Mouse (Mus musculus): Measurements from ENCODE around the gene Fyb. TPM values are rescaled to one million over a fixed set of nuclear protein-coding genes. Genes with fewer than 3 reads are reported as not detected.

The Fyb gene
- 97.7 and 102 TPM in 2 replicates for total RNA-seq (2015; ENCODE audit: low replicate concordance)
- total RNA-seq (2017; ENCODE audit: low replicate concordance): 27.0 and 29.8 TPM in 2 replicates

DNA sequence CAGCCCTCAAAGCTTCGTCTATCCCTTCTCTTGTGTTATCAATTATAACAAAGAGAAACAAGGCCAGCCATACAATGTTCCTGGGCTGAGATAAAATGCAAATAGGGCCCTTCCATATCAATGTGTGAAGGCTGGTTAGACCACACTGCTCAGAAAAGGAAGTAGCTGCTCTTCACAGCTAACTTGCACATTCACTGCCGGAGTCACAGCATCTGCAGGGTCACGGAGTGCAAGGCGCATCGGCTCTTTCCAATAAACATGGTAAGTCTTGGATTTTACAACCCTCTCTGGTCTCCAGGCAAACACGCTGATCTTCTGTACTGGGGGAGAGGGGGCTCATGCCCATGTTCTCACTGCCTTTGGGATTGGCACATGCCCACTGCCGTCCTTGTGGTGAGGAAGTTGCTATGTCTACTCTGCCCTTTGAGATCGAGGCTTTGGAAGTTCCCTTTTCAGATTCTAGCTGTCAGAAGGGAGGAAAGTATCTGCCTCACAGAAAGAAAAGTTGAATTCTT is at the start of gene Fyb:
Gene Fyb, plus strand, starts transcription at position 201 of the 515 bp plus-strand sequence.
- ATAC-seq (replicated peaks; ENCODE audit: low FRiP score, poor library complexity, severe bottlenecking): no peak

DNA sequence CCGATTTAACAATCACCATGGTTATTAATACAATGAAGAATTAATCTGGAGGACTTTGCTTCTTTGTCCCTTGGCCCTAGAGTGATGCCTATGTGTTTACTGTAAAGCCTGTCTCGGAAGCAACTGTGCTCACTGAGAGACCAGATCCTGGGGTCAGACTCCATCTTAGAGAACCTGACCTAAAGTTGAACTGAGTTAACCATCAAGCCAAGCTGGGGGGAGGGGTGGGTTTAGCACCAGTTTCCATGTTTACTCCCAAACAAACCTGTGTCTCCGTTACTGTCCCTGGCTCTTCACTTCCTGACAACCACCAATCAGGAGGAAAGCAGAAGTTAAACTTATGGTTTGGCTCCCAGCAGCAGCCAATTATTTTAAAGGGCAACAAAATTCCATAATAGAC is 39.1 kb upstream of the Fyb start:
- ATAC-seq (replicated peaks; ENCODE audit: low FRiP score, poor library complexity, severe bottlenecking): no peak

DNA sequence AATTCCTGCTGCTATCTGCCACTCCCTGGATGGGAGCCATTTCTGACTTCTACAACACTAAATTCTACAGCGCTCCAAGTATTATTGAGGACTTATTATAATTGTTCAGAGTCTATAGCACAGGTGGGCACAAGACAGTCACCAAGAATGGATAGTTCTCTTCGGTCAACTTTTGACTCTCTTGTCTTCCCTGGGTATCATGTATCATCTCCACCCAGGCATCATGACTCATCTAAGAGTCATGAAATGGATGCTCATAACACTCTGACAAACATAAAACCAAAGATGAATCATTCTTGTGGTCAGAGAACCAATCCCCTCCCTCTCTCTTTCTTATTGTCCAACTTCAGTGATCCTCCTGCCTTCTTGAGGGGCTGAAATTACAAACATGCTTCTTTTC is 30.3 kb upstream of the Fyb start:
- no peak for ATAC-seq (replicated peaks; ENCODE audit: low FRiP score, poor library complexity, severe bottlenecking)

DNA sequence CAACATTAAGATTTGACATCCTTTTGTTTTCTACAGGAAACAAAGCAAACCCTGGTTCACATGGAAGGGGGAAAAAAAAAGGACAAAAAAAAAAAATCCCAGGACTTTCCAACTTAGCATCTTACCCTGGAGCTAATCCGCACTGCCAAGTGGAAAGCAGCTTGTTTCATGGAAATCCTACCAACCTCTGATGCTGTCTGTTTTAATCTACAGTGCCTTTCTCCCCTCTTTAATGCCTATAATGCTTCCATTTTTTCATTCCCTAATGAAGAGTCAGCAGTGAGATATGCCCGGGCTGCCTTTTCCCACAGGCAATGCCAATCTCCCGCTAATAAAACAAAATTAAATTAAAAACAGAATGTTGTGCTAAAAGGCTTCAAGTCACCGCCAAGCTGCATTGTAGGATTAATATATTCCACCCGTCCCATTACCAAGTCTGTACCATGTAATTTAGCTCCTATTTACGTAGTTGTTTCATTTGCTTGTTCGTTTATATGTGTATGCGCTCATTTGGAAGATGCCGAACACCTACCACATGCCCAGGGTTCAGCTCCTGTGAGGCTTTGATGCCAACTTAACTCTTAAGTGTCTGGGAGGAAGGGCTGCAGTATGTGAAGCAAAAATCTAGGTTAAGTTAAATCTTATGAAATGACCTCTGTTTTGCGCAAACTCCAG is 24.1 kb upstream of the Fyb start:
- ATAC-seq (replicated peaks; ENCODE audit: low FRiP score, poor library complexity, severe bottlenecking): no peak

DNA sequence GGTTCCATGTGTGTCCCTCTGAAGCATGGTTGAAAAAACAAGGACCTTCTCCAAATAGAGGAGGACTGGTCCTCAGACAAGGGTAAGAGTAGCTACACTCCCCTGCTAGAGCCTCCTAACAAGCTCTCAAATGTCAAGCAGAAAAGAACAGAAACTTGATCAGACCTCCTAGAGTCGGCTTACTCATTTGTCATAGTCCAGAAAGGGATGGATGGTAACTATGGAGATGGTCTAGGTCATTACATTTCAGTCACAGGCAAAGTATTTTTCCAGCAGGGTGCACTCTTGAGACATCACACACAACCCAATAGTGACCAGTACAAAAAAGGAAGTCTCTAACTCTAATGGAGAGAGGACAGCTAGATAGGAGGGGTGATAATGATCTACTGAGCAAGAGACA is 21.9 kb upstream of the Fyb start:
- no peak for ATAC-seq (replicated peaks; ENCODE audit: low FRiP score, poor library complexity, severe bottlenecking)

DNA sequence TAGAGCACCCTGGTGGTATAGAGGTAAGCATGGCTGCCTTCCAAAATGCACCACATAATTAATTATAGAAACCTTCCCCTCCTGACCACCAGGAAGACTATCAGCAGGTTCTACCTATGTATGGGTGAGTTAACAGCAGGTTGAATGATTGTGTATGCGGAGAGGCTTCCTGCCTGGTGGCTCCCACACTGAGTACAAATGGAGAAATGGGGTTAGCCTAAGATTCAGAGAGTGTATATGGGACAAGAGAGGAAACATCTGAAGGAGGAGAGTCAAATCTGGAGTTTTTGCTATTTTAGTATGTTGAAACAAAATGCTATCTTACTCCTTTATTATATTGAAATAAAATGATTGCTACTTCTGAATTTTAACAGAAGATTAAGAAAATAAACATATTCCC is 5.1 kb upstream of the Fyb start:
- no peak for ATAC-seq (replicated peaks; ENCODE audit: low FRiP score, poor library complexity, severe bottlenecking)

DNA sequence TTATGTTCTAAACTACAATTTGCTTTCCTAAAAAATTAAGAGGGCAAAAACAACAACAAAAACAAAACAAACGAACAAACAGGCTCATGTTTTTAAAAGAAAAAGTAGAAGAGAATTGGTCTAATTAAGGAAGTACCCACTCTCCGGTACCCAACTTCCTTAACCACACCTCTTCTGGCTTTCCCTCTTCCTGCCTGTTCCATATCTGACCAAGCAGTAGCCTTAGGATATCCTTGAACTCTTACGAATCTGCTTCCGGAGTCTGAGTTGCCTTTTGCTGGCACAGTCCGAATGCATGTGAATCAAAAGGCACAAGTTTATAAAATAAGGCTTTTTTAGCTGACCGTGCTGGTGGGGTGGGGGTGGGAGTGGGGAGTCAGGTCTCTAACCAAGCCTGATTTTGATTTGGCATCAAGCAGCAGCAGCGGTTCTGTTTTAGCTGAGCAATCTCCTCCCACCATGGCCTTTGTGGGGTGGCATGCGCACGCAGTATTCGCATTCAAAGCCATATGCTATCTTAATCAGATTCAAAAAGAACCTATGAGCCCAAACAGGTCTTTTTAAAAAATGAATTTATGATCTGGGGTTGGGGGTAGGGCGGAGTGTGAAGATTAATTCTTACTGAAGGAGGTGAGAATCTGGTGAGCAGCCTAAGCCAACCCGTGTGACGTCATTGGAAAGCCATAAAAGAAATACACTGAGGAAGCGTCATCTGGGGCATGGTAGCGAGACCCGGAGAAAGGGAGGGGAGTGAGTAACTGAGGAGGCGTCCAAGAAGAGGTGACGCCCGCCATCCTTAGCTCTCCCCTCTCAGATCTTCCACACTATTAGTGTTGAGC is 3.0 kb upstream of the Fyb start:
- ATAC-seq (replicated peaks; ENCODE audit: low FRiP score, poor library complexity, severe bottlenecking): peak; percentile 43; the same call in 1 of the 2 replicates

DNA sequence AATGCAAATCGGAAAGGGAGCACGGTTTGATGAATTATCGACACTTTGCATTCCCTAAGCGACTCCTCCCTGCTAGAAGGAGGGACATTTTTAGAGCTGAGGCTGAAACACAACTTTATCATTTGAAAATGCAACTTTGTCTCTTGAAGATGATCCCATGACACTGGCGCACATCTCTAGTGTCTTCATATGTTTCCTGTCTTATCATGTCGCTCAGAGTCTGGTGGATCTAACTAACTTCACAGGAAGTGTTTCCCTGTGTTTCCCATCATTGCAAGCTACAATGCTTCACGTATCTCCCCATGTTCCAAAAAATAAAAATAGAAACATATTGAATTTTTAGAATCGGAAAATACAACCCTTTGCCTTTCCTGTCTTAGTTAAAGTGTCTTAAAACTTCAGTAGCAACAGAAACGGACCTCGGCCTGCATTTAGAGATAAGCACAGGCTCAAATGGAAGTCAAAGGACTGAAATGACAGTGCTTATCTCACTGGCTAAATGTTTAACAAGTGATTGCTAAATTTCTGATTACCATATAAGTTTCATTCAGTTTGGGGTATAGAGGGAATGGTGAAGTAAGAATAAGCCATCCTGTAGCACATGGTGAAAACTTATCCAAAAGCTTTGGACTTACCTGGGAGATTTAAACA is 2.0 kb upstream of the Fyb start:
- peak; percentile 45; the same call in 1 of the 2 replicates for ATAC-seq (replicated peaks; ENCODE audit: low FRiP score, poor library complexity, severe bottlenecking)

DNA sequence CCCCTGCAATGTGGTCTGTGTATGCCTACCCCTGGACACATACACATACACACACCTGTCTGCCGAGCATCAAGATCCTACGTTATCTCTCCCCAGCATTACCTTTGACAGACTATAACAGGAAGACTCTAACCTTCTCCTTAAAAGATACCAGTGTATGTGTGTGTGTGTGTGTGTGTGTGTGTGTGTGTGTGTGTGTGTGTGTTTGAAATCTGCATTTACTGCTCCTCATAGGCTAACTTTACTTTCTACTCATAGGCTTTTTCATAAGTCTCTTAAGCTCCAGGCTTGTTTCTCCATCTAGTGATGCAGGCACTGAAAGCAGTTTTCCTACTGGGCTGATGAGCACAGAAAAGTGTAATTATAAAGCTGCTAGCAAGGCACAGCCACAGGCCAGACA is 2.1 kb downstream of the Fyb start:
- ATAC-seq (replicated peaks; ENCODE audit: low FRiP score, poor library complexity, severe bottlenecking): no peak

DNA sequence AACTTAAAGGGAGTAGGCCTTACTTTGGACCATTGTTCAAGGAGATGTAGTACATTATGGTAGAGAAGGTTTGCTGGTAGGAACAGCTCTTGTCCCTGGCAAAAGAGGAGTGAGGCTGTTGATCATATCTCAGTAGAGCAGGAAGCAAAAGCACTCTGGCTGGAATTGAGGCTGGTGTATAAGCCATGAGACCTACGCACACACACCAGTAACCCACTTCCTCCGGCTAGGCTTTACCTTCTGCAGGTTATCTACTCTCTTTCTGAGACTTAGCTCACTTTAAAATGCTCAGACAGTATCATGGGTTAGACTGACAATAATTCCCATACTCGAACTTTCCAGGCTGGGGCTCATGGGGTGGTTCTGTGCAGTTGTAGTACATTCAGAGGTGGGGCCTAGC is 2.7 kb downstream of the Fyb start:
- no peak for ATAC-seq (replicated peaks; ENCODE audit: low FRiP score, poor library complexity, severe bottlenecking)

DNA sequence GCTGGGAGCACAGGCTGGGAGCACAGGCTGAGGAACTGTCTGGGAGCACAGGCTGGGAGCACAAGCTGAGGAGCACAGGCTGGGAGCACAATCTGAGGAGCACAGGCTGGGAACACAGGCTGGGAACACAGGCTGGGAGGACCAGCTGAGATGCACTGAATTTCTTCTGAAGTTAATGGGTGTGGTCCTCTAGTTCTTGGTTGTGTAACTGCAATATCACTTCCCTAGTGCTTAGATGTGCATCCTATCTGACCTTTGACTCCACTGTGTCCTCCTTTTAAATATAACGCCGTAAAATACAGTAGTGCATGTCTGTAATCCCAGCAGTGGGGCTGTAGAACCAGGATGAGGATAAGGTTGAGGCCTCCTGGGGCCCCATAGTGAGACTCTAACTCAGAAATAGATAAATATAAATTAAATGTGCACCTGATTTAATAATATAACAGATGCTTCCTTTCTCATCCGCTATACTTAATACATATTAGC is 11.2 kb downstream of the Fyb start:
- ATAC-seq (replicated peaks; ENCODE audit: low FRiP score, poor library complexity, severe bottlenecking): no peak

DNA sequence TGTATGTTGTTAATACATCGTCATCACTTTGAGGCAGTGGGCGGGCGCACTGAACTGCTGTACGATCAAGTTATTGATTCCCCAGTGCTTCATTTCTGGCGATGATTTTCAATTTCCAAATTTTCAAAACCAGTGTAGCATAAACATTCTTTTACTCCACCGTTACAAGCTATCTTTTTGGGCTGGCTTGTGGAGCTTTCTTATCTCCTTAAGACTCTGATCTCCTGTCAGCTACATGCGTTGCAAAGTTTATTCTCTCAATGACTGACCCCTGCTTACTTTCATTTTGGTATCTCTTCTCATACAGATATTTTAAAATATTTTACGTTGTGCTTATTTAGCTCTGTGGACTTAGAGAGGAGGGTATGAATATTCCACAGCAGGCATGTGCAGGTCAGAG is 11.9 kb downstream of the Fyb start:
- ATAC-seq (replicated peaks; ENCODE audit: low FRiP score, poor library complexity, severe bottlenecking): no peak

DNA sequence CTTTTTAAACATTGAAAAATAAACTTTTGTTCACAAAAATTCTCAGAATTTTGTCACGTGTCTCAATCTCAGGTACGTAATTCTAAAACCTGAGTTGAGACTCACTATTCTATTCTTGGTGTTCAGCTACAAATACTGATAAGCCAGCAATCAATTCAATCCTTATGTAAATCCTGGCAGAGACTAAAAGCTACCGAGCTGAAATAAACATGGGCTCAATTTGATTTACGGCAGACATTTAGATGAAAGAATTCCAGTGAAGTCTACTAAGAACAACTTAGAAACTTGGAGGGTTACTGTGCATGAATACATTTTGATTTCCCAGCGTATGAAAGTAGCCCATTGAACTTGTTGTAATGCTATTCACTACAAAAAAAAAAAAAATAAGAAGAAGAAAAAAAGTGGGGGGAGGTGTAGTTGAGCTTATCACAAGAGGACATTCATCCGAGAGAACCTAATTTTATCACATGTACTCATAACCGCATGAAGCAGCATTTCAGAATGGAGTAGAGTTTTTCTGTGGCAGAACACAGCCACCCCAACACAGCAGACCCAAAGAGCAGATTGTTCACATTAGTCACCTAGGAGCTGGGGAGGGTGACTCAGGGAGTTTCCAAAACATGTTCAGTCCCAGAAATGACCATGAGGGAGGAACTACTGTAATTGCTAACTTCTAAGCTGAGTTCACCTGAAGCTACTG is 17.1 kb downstream of the Fyb start:
- no peak for ATAC-seq (replicated peaks; ENCODE audit: low FRiP score, poor library complexity, severe bottlenecking)

DNA sequence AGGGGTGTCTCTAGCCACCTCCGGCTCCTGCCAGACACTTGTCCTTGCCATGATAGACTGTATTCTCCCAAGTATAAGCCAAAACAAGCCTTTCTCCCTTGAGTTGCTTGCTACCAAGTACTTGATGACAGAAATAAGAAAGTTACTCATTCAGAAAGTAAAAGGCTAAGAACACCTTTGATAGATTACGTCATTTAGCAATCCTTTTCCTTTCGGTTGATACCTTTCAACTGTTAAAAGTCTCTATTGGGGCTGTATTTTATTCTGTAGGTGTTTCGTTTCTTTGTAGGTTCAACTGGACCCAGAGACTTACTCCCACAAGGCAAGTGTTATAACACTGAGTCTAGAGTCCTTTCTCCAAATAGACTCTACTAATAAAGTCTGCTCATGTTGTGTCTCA is 26.3 kb downstream of the Fyb start:
- no peak for ATAC-seq (replicated peaks; ENCODE audit: low FRiP score, poor library complexity, severe bottlenecking)

DNA sequence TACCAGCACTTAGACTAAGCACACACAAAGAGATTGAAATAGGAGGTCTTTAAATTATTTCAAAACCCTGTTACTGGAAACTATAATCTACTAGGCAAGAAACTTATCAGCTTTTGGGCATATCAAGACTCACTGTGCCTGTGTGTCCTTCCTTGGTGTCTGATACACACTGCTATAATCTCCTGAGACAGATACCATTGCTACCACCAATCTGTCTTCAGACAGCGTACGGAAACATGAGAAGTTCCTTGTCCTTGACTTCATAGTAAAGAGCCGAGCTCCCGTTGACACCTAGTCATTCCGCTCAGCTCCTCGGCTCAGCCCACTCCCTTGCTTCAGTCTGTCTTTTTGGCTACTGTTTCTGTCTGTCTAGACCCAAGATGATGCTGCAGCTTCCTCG is 29.2 kb downstream of the Fyb start:
- ATAC-seq (replicated peaks; ENCODE audit: low FRiP score, poor library complexity, severe bottlenecking): no peak

DNA sequence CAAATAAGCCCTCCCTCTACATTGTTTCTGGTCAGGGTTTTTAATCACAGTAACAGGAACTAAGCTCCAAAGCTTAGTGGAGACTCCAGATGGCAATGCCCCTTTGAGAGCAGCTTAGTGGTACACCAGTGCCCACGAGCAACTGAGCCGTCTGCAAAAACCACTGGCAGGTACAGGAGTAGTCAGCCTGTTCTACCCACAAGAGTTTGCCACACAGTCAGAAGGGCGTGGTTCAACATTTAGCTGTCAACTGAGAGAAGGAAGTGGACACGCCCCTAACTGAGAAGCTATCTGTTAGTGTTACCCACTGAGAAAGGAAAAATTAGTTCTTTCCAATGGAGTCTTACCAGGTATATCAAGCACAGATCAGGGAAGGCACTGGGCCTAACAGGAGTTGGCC is 32.1 kb downstream of the Fyb start:
- peak; percentile 67 for ATAC-seq (replicated peaks; ENCODE audit: low FRiP score, poor library complexity, severe bottlenecking)

DNA sequence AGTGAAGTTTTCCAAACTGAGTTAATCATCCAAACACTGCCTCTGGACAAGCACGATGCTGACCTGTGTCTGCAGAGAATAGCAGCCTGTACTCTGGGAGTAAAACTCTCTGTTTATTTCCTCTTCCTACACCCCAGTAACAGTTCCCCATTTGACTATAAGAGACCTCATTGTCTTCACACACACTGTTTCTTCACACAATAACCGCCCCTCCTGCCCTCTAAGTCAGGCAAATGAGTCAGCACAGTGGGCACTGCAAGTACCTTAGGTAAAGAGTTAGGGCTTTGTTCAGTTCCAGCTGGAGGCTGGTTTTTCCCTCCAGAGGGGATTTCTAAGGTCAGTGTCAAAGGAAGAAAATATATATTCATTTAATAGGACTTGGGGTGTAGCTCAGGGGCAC is 32.9 kb downstream of the Fyb start:
- no peak for ATAC-seq (replicated peaks; ENCODE audit: low FRiP score, poor library complexity, severe bottlenecking)

DNA sequence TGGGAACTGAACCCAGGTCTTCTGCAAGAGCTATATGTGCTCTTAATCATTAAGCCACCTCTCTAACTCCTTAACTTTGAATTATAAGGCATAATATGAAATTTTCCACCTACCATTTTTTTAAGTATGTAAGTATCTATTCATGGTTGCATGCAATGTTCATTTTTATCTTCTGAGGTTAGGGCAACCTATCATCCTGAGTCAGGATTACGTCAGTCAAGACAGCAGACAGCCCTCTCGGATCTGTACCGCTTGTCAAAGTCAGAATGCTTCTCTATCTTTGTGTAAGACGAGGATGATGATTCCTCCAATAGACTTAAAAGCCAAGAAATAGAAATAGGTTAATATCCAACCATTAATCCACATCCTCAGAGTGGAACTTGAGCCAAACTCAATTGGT is 33.6 kb downstream of the Fyb start:
- no peak for ATAC-seq (replicated peaks; ENCODE audit: low FRiP score, poor library complexity, severe bottlenecking)

DNA sequence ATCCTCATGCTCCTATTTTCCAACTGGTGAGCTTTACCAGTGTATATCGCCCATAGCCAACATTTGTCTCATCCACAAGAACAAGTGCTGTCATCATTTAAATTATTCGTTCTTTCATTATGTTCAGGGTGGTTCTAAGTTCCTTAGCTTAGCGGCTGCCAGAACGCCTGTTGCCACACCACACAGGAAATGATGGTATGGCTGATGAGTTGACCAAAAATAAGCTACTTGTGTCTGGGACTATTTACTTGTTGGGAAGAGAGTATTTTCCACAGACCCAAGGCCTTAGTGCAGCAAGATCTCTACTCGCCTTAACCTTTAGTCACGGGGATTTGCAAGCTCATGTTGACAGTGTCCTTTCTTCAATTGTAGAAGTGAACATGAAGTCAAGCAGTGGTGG is 34.3 kb downstream of the Fyb start:
- no peak for ATAC-seq (replicated peaks; ENCODE audit: low FRiP score, poor library complexity, severe bottlenecking)

DNA sequence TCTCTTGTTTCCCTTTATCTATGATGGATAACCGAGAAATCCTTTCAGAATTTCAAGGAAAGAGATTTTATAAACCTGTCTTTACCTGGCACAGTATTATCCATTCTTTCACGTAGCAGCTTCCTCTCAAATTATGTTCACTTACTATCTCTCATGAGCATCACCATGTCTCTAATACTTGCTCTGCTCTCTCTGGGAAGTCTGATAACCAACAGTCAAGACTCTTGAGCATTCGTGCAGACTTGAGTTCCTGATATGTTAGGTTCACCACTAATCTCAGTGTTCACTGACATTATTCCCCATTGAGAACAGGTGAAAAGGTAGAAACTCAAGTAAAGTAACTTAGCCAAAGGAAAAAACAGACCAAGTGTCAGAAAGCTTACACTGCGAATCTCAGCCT is 34.9 kb downstream of the Fyb start:
- ATAC-seq (replicated peaks; ENCODE audit: low FRiP score, poor library complexity, severe bottlenecking): no peak
